Mouse (Mus musculus): Measurements from ENCODE around the gene Dtx3. TPM values are rescaled to one million over a fixed set of nuclear protein-coding genes. Genes with fewer than 3 reads are reported as not detected.

The Dtx3 gene
- total and polyA plus RNA-seq, 2 experiments from 2014 or later, result 30.0 to 64.1 TPM

- TF ChIP-seq EP300 (IDR thresholded peaks at IDR 0.05; ENCODE audit: low read depth) (no peak), CTCF (IDR thresholded peaks at IDR 0.05; ENCODE audit: low read depth) (no peak)
- WGBS, result 1% methylated on average over 33 of the region's 46 CpGs
- Histone ChIP-seq H3K27ac (ENCODE audit: low read depth) (peak overlapping the region; percentile 52; the same call in 1 of the 2 replicates), H3K4me2 (ENCODE audit: low read depth, low read length) (peak overlapping the region; percentile 85), H3K9ac (replicated peaks; ENCODE audit: low read depth, low read length) (peak overlapping the region; percentile 55), H3K9me3 (replicated peaks; ENCODE audit: control insufficient read depth, low read length) (no peaks in the 10 kb centered on the region), H3K4me1 (ENCODE audit: control insufficient read depth, insufficient read depth) (0 out of 2 replicates have a peak, but pooled peaks cover 8% of the 10 kb centered on the region), H3K27me3 (ENCODE audit: control insufficient read depth, insufficient read depth, low read length) (peaks cover 9% of the 10 kb centered on the region), H3K36me3 (replicated peaks; ENCODE audit: control insufficient read depth, insufficient read depth, low read length) (peaks cover 11% of the 10 kb centered on the region), H3K4me3 (ENCODE audit: low read depth, low read length) (peak overlapping the region; percentile 59)
- ATAC-seq (ENCODE audit: insufficient read depth, low read depth) (peak; percentile 66), DNase-seq (ENCODE audit: low spot score) (no peak)
Measured at GRCm38 (mm10) chr10:127188465-127189115, 6.9 kb downstream of the Dtx3 start.

- H3K4me1 ChIP-seq (ENCODE audit: control insufficient read depth, insufficient read depth), result 0 out of 2 replicates have a peak, but pooled peaks cover 8% of the 10 kb centered on the region
- ATAC-seq (ENCODE audit: insufficient read depth, low read depth), result no peak
- 2% methylated on average over 17 of the region's 21 CpGs for WGBS
Measured at GRCm38 (mm10) chr10:127188079-127188453, 7.5 kb downstream of the Dtx3 start.

GRCm38 (mm10) chr10:127187371-127188078, 8.0 kb downstream of the Dtx3 start:
- no peak overlapping the region; the same call in 1 of the 2 replicates for H3K9ac ChIP-seq (replicated peaks; ENCODE audit: low read depth, low read length)
- H3K27me3 ChIP-seq (ENCODE audit: control insufficient read depth, insufficient read depth, low read length), result peaks cover 19% of the 10 kb centered on the region
- no peak for DNase-seq (ENCODE audit: low spot score)
- WGBS, result 48% methylated on average over 10 of the region's 10 CpGs
- H3K4me1 ChIP-seq (ENCODE audit: control insufficient read depth, insufficient read depth), result 0 out of 2 replicates have a peak, but pooled peaks cover 8% of the 10 kb centered on the region
- no peaks in the 10 kb centered on the region for H3K9me3 ChIP-seq (replicated peaks; ENCODE audit: control insufficient read depth, low read length)
- TF ChIP-seq CTCF (IDR thresholded peaks at IDR 0.05; ENCODE audit: low read depth), result no peak
- no peak for TF ChIP-seq EP300 (IDR thresholded peaks at IDR 0.05; ENCODE audit: low read depth)
- peak overlapping the region; percentile 59; the same call in 1 of the 2 replicates for H3K4me3 ChIP-seq (ENCODE audit: low read depth, low read length)
- peaks cover 11% of the 10 kb centered on the region for H3K36me3 ChIP-seq (replicated peaks; ENCODE audit: control insufficient read depth, insufficient read depth, low read length)
- H3K4me2 ChIP-seq (ENCODE audit: low read depth, low read length), result peak overlapping the region; percentile 85; the same call in 1 of the 2 replicates
- no peak overlapping the region for H3K27ac ChIP-seq (ENCODE audit: low read depth)
- no peak for ATAC-seq (ENCODE audit: insufficient read depth, low read depth)

More at GRCm38 (mm10) chr10:127188079-127188453, 7.5 kb downstream of the Dtx3 start:
- Histone ChIP-seq H3K27me3 (ENCODE audit: control insufficient read depth, insufficient read depth, low read length) (peaks cover 14% of the 10 kb centered on the region), H3K36me3 (replicated peaks; ENCODE audit: control insufficient read depth, insufficient read depth, low read length) (peaks cover 11% of the 10 kb centered on the region), H3K9ac (replicated peaks; ENCODE audit: low read depth, low read length) (peak overlapping the region; percentile 55), H3K4me2 (ENCODE audit: low read depth, low read length) (peak overlapping the region; percentile 85), H3K9me3 (replicated peaks; ENCODE audit: control insufficient read depth, low read length) (no peaks in the 10 kb centered on the region), H3K27ac (ENCODE audit: low read depth) (peak overlapping the region; percentile 52; the same call in 1 of the 2 replicates), H3K4me3 (ENCODE audit: low read depth, low read length) (peak overlapping the region; percentile 59)
- no peak for DNase-seq (ENCODE audit: low spot score)
- no peak for TF ChIP-seq EP300 (IDR thresholded peaks at IDR 0.05; ENCODE audit: low read depth)
- no peak for TF ChIP-seq CTCF (IDR thresholded peaks at IDR 0.05; ENCODE audit: low read depth)

GRCm38 (mm10) chr10:127186451-127186850, 9.1 kb downstream of the Dtx3 start:
- Histone ChIP-seq H3K36me3 (replicated peaks; ENCODE audit: control insufficient read depth, insufficient read depth, low read length) (peaks cover 11% of the 10 kb centered on the region), H3K4me1 (ENCODE audit: control insufficient read depth, insufficient read depth) (0 out of 2 replicates have a peak, but pooled peaks cover 8% of the 10 kb centered on the region)

GRCm38 (mm10) chr10:127185506-127185905, 10.0 kb downstream of the Dtx3 start:
- Histone ChIP-seq H3K9me3 (replicated peaks; ENCODE audit: control insufficient read depth, low read length) (no peaks in the 10 kb centered on the region), H3K4me2 (ENCODE audit: low read depth, low read length) (no peak overlapping the region), H3K27me3 (ENCODE audit: control insufficient read depth, insufficient read depth, low read length) (peaks cover 34% of the 10 kb centered on the region), H3K36me3 (replicated peaks; ENCODE audit: control insufficient read depth, insufficient read depth, low read length) (peaks cover 11% of the 10 kb centered on the region), H3K4me1 (ENCODE audit: control insufficient read depth, insufficient read depth) (0 out of 2 replicates have a peak, but pooled peaks cover 8% of the 10 kb centered on the region), H3K27ac (ENCODE audit: low read depth) (no peak overlapping the region), H3K4me3 (ENCODE audit: low read depth, low read length) (no peak overlapping the region), H3K9ac (replicated peaks; ENCODE audit: low read depth, low read length) (no peak overlapping the region)
- WGBS, result 79% methylated on average over 15 of the region's 15 CpGs
- ATAC-seq (ENCODE audit: insufficient read depth, low read depth) (no peak), DNase-seq (ENCODE audit: low spot score) (no peak)
- no peak for TF ChIP-seq EP300 (IDR thresholded peaks at IDR 0.05; ENCODE audit: low read depth)
- no peak for TF ChIP-seq CTCF (IDR thresholded peaks at IDR 0.05; ENCODE audit: low read depth)

More at GRCm38 (mm10) chr10:127186451-127186850, 9.1 kb downstream of the Dtx3 start:
- no peak overlapping the region for H3K27ac ChIP-seq (ENCODE audit: low read depth)
- DNase-seq (ENCODE audit: low spot score) (no peak), ATAC-seq (ENCODE audit: insufficient read depth, low read depth) (no peak)
- H3K9ac ChIP-seq (replicated peaks; ENCODE audit: low read depth, low read length), result no peak overlapping the region
- H3K9me3 ChIP-seq (replicated peaks; ENCODE audit: control insufficient read depth, low read length), result no peaks in the 10 kb centered on the region
- TF ChIP-seq CTCF (IDR thresholded peaks at IDR 0.05; ENCODE audit: low read depth) (peak; percentile 17; the same call in 1 of the 2 replicates), EP300 (IDR thresholded peaks at IDR 0.05; ENCODE audit: low read depth) (no peak)
- H3K4me3 ChIP-seq (ENCODE audit: low read depth, low read length), result no peak overlapping the region
- no peak overlapping the region for H3K4me2 ChIP-seq (ENCODE audit: low read depth, low read length)
- WGBS, result 88% methylated on average over 1 of the region's 1 CpGs
- peaks cover 24% of the 10 kb centered on the region for H3K27me3 ChIP-seq (ENCODE audit: control insufficient read depth, insufficient read depth, low read length)

Data from heart, postnatal 0 days (tissue).